Mouse (Mus musculus): ENCODE data around the gene Ets1. TPM values are rescaled to one million over a fixed set of nuclear protein-coding genes. Genes with fewer than 3 reads are reported as not detected.
A peak's percentile ranks its signal among the peaks of the same experiment; 100 is the strongest.

Gene Ets1
- polyA plus RNA-seq, 1 experiment: 30.2 TPM

- TF ChIP-seq CTCF (IDR thresholded peaks at IDR 0.05; ENCODE audit: borderline replicate concordance, insufficient read depth, low read length) (no peak), POLR2A (IDR thresholded peaks at IDR 0.05; ENCODE audit: low read depth, low read length) (no peak)
Observed at GRCm38 (mm10) chr9:32715806-32716466, 79.9 kb downstream of the Ets1 start.

DNA sequence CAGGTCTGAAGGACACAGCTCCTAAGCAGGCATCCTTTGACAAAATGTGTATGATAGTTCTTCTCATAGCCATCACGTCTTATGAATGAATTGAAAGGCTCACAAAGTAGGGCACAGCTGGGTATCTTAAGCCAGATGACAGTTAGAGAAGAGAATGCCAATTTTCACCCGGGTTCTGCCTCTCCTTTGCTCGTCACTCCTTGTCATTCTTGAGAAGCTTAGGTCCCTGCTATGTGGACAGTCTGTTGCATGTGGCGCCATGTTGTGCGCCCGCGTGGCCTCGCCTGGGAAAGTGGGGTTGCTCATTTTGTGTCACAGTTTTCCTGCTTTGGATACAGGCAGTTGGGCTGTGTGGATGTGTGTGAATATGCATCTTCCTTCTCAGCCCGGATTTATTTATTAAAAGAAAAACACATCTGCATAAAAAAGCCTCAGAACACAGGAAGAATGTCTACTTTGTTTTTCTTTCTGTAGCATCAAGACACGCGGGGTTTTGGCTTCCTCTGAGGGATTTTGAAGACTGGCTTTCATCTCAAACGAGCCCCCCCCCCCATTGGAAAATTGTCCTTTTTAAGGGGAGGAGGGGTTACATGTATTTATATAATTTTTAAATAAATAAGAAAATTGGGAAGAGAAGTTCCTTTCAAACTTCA is 81.4 kb downstream of the Ets1 start:
- Histone ChIP-seq H3K27ac (ENCODE audit: insufficient read depth, low read length) (peak overlapping the region; percentile 84), H3K4me3 (ENCODE audit: insufficient read depth, low read length) (no peak overlapping the region), H3K4me1 (ENCODE audit: control insufficient read depth, insufficient read depth, low read length) (peaks cover 59% of the 10 kb centered on the region)
- no peak for TF ChIP-seq POLR2A (IDR thresholded peaks at IDR 0.05; ENCODE audit: low read depth, low read length)
- TF ChIP-seq CTCF (IDR thresholded peaks at IDR 0.05; ENCODE audit: borderline replicate concordance, insufficient read depth, low read length): no peak

More at GRCm38 (mm10) chr9:32715806-32716466, 79.9 kb downstream of the Ets1 start:
- H3K4me1 ChIP-seq (ENCODE audit: control insufficient read depth, insufficient read depth, low read length): peaks cover 60% of the 10 kb centered on the region
- H3K4me3 ChIP-seq (ENCODE audit: insufficient read depth, low read length): no peak overlapping the region
- peak overlapping the region; percentile 88 for H3K27ac ChIP-seq (ENCODE audit: insufficient read depth, low read length)

DNA sequence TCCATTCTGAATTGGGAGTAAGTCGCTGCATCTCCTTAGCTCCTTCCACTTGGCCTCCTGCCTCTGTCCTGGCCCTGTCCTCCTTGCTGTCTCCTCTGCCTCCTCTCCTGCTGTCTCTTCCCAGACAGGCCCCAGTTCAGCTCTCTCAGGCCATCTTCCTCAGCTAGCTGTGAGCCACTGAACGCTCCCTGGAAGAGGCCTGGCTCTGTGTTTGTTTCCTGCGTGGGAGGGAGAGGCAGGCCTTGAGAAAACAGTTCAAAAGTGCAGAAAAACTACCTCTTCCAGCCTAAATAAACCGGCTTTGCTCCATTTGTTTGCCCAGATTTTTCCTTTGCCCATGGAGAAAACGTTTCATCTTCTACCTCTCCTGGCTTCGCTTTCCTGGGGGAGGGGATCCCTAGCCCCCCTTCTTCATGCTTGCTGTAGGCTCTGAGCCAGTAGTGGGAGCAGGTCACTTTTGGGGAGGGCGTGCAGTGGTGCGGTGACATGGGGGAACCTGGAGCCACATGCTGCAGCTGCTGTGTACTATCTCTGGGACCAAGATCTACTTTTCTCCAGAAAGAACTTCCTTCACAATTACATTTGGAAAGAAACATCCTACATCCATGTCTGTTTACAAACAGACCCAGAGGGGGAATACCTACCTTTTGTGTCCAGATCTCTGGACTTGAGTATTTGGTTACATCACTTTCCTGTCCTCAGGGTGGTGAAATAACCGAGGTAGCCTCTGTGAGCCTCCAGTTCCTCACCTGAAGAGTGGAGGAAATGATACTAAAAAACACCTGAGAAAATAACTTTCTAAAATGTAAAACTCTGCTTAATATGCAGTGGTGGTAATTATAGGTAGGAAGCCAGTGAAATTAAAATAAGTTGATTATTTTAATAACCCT is 82.2 kb downstream of the Ets1 start:
- no peak; the same call in 1 of the 2 replicates for TF ChIP-seq POLR2A (IDR thresholded peaks at IDR 0.05; ENCODE audit: low read depth, low read length)
- TF ChIP-seq CTCF (IDR thresholded peaks at IDR 0.05; ENCODE audit: borderline replicate concordance, insufficient read depth, low read length): no peak
- Histone ChIP-seq H3K4me3 (ENCODE audit: insufficient read depth, low read length) (no peak overlapping the region), H3K27ac (ENCODE audit: insufficient read depth, low read length) (peak overlapping the region; percentile 20), H3K4me1 (ENCODE audit: control insufficient read depth, insufficient read depth, low read length) (peaks cover 56% of the 10 kb centered on the region)

- Histone ChIP-seq H3K4me3 (ENCODE audit: insufficient read depth, low read length) (no peak overlapping the region), H3K27ac (ENCODE audit: insufficient read depth, low read length) (no peak overlapping the region), H3K4me1 (ENCODE audit: control insufficient read depth, insufficient read depth, low read length) (peaks cover 50% of the 10 kb centered on the region)
- TF ChIP-seq POLR2A (IDR thresholded peaks at IDR 0.05; ENCODE audit: low read depth, low read length): no peak
- no peak for TF ChIP-seq CTCF (IDR thresholded peaks at IDR 0.05; ENCODE audit: borderline replicate concordance, insufficient read depth, low read length)
Observed at GRCm38 (mm10) chr9:32718868-32719267, 82.8 kb downstream of the Ets1 start.

DNA sequence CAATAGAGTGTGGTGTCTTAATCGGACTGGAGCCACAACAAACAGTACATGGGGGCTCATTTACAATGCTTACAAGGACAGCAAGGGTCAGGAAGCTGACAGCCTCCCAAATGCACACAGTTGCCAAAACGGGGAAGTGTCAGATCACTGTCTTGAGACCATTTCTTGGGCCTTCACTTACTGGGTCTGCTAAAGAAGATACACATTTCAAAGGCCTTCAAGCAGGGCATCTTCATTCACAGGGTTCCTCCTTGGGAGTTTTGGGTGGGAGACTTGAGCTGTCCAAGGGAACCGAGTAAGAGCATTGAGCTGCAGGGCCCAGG is 83.9 kb downstream of the Ets1 start:
- Histone ChIP-seq H3K4me1 (ENCODE audit: control insufficient read depth, insufficient read depth, low read length) (peaks cover 40% of the 10 kb centered on the region), H3K27ac (ENCODE audit: insufficient read depth, low read length) (peak overlapping the region; percentile 69), H3K4me3 (ENCODE audit: insufficient read depth, low read length) (no peak overlapping the region)
- TF ChIP-seq CTCF (IDR thresholded peaks at IDR 0.05; ENCODE audit: borderline replicate concordance, insufficient read depth, low read length): no peak
- TF ChIP-seq POLR2A (IDR thresholded peaks at IDR 0.05; ENCODE audit: low read depth, low read length): no peak

GRCm38 (mm10) chr9:32720264-32721031 is 84.4 kb downstream of the Ets1 start:
- Histone ChIP-seq H3K4me1 (ENCODE audit: control insufficient read depth, insufficient read depth, low read length) (peaks cover 35% of the 10 kb centered on the region), H3K27ac (ENCODE audit: insufficient read depth, low read length) (peak overlapping the region; percentile 69), H3K4me3 (ENCODE audit: insufficient read depth, low read length) (no peak overlapping the region)
- TF ChIP-seq POLR2A (IDR thresholded peaks at IDR 0.05; ENCODE audit: low read depth, low read length): no peak
- TF ChIP-seq CTCF (IDR thresholded peaks at IDR 0.05; ENCODE audit: borderline replicate concordance, insufficient read depth, low read length): no peak

DNA sequence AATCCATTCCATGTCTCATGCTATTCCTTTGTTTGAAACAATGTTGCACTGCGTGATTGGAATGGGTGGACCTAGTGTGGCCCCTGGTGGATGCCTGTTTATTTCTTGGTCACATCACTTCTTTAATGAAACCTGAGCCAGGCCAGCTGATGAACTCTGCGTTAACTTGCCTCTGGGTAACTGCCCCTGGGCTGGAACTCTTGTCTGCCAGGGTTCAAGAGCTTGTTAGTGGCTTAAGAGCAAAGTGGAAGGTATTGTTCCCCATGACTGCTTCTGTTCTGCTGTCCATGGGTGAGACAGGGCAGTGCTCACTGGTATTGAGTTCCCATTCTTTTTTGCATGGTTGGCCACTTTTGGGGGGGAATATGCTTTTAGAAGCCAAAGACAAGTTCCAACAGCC is 85.1 kb downstream of the Ets1 start:
- H3K4me1 ChIP-seq (ENCODE audit: control insufficient read depth, insufficient read depth, low read length): peaks cover 31% of the 10 kb centered on the region
- no peak overlapping the region for H3K4me3 ChIP-seq (ENCODE audit: insufficient read depth, low read length)

DNA sequence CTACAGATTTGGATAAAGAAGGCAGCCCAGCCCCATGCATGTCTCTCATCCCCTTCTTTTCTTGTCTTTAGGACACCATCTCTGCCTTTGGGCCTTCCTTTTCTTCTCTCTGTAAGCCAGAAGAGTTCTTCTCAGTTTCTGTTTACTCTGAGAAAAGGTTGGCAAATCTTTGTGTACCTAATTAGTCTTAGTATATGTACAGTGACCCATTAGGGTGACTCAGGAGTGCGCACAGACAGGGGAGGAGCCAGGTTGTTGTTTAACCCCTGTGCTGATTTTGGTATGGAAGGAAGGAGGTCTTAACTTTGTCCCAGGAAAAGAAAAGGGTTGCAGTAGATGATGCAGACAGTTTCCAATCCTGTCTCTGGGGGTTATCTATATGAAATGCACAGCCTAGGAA is 86.2 kb downstream of the Ets1 start:
- peaks cover 26% of the 10 kb centered on the region for H3K4me1 ChIP-seq (ENCODE audit: control insufficient read depth, insufficient read depth, low read length)

More for the DNA sequence above, 85.1 kb downstream of the Ets1 start:
- H3K27ac ChIP-seq (ENCODE audit: insufficient read depth, low read length): peak overlapping the region; percentile 69
- no peak for TF ChIP-seq CTCF (IDR thresholded peaks at IDR 0.05; ENCODE audit: borderline replicate concordance, insufficient read depth, low read length)
- no peak for TF ChIP-seq POLR2A (IDR thresholded peaks at IDR 0.05; ENCODE audit: low read depth, low read length)

DNA sequence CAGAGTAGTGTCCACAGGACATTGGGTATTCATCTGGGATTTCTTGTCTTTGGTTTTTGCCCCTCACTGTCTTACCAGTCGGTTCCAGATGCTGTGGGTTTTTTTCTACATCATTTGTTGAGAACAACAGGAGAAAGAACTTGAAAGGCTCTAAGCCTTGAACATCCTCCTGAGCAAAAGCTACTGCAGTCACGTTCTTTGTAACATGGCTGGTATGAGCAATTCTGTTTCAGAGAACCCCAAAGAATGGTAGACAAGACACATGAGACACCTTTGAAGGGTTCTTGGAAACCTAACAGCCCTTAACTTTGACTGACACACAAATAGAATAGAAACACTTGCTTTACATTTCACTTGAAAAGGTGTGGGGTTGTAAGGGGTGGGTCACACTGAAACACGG is 86.9 kb downstream of the Ets1 start:
- H3K4me3 ChIP-seq (ENCODE audit: insufficient read depth, low read length): no peak overlapping the region
- H3K4me1 ChIP-seq (ENCODE audit: control insufficient read depth, insufficient read depth, low read length): peaks cover 24% of the 10 kb centered on the region
- TF ChIP-seq CTCF (IDR thresholded peaks at IDR 0.05; ENCODE audit: borderline replicate concordance, insufficient read depth, low read length) (no peak), POLR2A (IDR thresholded peaks at IDR 0.05; ENCODE audit: low read depth, low read length) (no peak)
- no peak overlapping the region for H3K27ac ChIP-seq (ENCODE audit: insufficient read depth, low read length)

More for the DNA sequence above, 86.2 kb downstream of the Ets1 start:
- TF ChIP-seq CTCF (IDR thresholded peaks at IDR 0.05; ENCODE audit: borderline replicate concordance, insufficient read depth, low read length): no peak
- no peak for TF ChIP-seq POLR2A (IDR thresholded peaks at IDR 0.05; ENCODE audit: low read depth, low read length)
- Histone ChIP-seq H3K27ac (ENCODE audit: insufficient read depth, low read length) (no peak overlapping the region), H3K4me3 (ENCODE audit: insufficient read depth, low read length) (no peak overlapping the region)
